Mouse (Mus musculus): ENCODE results near the gene Tnfrsf17.
"Not testable (repeated sequence)": the region's sequence is repeated elsewhere in the genome, so short reads cannot be mapped to it uniquely, and the experiment has no call there.

Gene Tnfrsf17

GRCm38 (mm10) chr16:11313512-11313911, at the start of gene Tnfrsf17:
Gene Tnfrsf17 (plus strand): TSS chr16:11313812.
- DNase-seq, result no peak

- no peak for DNase-seq
Observed at GRCm38 (mm10) chr16:11266556-11266955, 47.1 kb upstream of the Tnfrsf17 start.

DNA sequence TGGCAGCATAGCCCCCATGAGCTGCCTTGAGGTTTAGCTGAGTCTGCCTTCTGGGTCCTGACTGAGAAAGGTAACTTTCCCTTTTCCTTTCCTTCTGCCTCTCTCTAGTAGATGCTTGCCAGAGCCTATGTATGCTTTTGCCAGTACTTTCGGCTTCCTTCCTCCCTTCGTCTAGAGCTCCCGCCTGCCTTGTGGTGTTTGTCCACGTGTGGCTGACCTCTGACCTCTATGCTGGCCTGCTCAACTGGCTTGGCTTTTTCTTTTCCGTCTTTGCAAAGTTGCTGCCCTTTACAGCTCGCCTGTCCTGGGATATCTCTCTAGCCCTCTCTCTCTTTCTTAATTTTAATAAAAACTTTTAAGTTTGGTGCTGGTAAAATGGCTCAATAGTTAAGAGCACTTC, 43.8 kb upstream of the Tnfrsf17 start:
- DNase-seq, result no peak

DNA sequence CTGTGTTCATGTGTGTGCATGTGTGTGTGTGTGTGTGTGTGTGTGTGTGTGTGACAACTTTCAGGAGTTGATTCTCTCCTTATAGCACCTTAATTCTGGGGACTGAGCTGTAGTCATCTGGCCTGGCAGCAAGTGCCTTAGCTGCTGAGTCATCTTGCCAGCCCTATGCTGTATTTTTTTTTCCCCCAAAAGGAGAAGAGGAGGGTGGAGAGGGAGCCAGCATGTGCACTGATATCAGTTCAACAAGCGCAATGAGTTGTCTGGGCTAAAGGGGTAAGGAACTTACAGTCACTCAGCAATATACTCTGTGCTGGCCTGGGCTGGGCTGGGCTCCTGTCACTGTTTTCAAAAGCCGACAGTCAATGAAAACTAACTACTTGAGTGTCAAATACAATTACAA, 43.0 kb upstream of the Tnfrsf17 start:
- DNase-seq, result no peak

DNA sequence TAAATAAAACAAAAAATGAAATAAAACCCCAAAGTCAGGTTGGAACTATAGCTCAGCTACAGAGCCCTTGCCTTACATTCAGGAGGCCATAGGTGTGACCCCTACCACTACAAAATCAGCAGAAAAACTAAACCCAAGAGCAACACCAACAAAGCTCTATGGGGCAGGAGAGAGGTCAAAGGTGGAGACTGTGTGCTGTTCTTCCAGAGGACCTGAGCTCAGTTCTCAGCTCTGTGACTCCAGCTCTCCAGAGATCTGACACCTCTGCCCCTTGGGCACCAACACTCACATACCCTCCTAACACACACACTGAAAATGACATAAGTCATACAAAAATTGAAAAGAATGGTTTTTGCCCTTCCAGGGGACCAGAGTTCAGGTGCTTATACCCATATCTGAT, 42.5 kb upstream of the Tnfrsf17 start:
- no peak for DNase-seq

DNA sequence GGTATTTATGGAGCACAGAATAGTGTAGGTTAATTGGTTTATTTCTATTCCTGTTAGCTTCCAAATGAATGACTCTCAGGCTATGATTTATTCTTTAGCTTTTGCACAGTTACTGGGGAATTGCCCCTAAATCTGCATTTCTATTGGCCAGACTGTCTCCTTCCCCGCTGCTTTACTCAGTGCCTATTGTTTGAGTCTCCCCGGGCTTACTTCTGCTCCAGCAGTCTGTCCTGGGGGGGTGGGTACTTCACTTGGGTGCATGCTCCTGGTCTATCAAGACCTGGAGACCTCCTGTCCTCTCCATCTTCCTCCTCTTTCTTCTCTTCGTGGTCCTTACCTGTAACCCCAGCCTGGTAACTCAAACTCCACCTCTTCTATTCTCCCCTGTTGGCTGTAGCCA, 36.7 kb upstream of the Tnfrsf17 start:
- no peak for DNase-seq

DNA sequence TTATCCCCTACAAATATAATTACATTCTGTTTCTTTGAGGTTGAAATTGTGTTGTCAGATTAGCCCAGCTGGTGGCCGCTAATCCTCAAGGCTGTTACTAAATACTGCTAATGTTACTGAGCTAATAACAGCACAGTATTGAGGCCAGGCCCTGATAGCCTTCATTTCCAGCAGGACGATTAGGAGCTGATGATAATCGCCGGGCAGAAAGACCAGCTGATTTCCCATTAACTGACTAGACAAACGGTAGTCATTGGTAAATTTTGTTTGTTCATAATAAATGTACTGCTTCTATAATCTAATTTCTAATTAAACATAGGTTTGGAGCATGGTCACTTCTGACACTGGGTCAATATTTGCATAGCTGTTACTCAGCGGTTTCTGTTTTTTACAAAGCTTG, 34.8 kb upstream of the Tnfrsf17 start:
- no peak for DNase-seq

- no peak for DNase-seq
Observed at GRCm38 (mm10) chr16:11282655-11283232, 30.9 kb upstream of the Tnfrsf17 start.

DNA sequence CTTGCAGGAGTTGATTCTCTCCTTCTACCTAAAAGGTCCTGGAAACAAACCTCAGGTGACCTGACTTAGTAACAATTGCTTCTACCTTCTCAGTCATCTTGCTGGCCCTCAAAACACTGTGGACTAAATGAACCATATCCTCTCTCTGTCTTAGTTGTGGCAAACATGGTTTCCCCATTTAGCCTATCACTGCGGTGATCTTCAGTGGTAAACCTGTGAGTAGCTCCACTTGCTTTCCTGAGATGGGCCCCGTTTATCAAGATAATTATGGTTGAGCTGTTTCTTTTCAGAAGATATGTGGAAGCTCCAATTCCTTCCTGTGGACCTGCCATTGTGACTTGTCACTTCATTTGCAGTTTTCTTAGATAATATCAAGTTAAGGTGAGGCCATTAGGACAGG, 28.7 kb upstream of the Tnfrsf17 start:
- DNase-seq, result no peak

- DNase-seq, result no peak
Observed at GRCm38 (mm10) chr16:11285949-11286348, 27.7 kb upstream of the Tnfrsf17 start.

DNA sequence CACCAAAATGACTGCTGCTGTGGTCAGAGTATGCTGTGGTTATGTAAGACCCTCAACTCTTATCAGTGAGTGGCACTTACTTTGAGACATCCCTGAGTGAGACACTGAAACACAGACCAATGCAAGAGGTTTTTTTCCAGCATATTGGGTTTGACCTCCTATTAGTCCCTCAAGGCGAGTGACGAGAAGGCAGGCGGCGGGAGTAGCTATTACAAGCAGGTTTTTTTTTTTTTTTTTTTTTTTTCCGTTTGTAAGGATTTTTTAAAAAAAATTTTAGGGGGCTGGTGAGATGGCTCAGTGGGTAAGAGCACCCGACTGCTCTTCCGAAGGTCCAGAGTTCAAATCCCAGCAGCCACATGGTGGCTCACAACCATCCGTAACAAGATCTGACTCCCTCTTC, 24.7 kb upstream of the Tnfrsf17 start:
- not testable (repeated sequence) for DNase-seq

- DNase-seq, result not testable (repeated sequence)
Observed at GRCm38 (mm10) chr16:11295583-11295982, 18.0 kb upstream of the Tnfrsf17 start.

DNA sequence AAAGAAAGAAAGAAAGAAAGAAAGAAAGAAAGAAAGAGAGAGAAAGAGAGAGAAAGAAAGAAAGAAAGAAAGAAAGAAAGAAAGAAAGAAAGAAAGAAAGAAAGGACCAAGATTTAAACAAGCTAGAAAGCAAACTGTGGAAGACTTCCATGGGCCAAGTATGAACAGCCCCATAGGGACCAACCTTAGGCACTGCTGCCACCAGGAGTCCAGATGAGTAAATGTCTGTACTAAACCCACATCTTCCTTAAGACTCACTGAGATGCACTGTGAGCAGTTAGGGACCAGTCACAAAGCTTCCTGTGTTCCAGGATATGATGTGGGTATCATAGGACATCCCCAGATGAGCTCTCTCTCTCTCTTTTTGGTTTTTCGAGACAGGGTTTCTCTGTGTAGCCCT, 15.9 kb upstream of the Tnfrsf17 start:
- not testable (repeated sequence) for DNase-seq

- DNase-seq, result no peak
Observed at GRCm38 (mm10) chr16:11303741-11304140, 9.9 kb upstream of the Tnfrsf17 start.

- DNase-seq, result no peak
Observed at GRCm38 (mm10) chr16:11305531-11305930, 8.1 kb upstream of the Tnfrsf17 start.

DNA sequence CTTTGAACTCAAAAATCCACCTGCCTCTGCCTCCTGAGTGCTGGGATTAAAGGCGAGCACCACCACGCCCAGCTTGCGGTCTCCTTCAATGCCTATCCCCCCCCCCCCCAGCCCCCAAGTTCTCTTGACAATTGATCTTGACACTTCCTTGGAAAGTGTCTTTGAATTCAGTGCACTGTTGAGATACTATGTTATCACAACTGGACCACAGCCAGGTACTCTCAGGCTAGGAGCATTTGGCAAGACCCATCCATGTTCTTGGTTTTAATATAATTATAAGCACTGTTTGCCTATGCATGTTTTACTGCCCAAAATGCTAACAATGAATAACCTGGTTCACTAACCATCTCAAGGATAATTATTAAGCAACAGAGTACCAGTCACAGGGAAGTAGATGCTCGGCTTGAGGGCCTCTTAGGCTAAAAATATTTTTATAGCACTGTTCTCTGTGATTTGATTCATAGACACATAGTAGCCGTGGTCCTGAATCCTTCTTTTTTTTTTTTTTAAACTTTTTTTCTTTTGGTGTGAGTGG, 2.2 kb downstream of the Tnfrsf17 start:
- DNase-seq, result no peak

- no peak for DNase-seq
Observed at GRCm38 (mm10) chr16:11316748-11317147, 3.1 kb downstream of the Tnfrsf17 start.

DNA sequence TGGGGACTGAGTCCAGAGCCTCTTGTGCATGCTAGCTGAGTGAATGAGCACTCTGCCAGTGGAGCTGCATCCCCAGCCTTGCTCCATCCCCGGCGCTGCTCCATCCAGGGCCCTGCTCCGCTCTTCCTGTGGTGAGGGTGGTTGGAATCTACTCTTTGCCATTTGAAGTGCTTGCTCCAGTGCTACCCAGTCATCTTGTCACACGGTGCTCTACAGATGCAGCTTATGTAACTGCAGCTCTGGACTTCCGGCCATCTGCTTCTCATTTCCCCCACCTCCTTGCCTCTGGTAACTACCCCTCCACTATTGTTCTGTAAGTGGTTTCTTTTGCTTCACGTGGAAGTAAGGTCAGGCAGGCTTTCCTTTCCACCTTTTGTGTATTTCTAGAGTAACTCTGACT, 3.7 kb downstream of the Tnfrsf17 start:
- DNase-seq, result no peak

DNA sequence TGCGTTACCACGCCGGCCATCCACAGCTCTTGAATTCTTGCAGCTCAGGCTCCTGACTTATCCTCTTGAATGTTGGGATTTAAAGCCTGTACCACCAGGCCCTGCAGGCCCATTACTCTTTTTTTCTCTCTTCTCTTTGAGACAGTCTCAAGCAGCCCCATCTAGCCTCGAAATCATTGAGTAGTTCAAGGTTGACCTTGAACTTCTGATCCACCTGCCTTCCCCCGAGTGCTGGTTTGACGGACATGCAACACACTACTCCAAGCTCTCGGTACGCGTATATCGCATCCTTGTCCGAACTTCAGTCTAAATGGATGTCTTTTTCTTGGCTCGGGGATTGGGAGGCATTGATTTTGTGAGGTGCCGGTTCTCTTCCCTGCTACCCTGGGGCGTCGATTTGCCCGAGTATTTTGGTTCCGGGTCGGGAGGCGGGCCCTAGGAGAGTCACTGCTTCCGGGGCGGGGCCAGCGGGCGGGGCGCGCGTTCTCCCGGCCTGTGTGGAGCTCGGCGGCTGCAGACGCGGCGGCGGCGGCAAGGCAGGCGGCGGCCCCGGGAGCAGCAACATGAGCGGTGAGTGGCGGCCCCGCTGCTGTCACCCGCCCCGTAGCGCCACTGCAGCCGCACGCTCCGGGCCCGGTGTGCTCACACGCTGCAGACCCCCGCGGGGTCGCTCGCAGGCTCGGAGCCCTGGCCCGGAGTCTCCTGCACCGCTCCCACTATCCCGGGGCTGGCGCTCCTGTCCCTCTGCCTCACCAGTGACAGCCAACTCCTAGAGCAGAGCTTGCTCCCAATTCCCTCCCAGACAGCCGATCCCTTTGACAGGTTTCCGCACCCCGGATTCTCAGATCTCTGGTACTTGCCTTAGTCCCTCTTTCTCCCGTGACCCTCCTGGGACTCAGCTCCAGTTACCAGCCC, 9.1 kb downstream of the Tnfrsf17 start, which contains the start of gene Snx29:
TSS of gene Snx29 (plus strand) at position 500 of the 915 bp plus-strand sequence.
- peak; percentile 99 for DNase-seq

DNA sequence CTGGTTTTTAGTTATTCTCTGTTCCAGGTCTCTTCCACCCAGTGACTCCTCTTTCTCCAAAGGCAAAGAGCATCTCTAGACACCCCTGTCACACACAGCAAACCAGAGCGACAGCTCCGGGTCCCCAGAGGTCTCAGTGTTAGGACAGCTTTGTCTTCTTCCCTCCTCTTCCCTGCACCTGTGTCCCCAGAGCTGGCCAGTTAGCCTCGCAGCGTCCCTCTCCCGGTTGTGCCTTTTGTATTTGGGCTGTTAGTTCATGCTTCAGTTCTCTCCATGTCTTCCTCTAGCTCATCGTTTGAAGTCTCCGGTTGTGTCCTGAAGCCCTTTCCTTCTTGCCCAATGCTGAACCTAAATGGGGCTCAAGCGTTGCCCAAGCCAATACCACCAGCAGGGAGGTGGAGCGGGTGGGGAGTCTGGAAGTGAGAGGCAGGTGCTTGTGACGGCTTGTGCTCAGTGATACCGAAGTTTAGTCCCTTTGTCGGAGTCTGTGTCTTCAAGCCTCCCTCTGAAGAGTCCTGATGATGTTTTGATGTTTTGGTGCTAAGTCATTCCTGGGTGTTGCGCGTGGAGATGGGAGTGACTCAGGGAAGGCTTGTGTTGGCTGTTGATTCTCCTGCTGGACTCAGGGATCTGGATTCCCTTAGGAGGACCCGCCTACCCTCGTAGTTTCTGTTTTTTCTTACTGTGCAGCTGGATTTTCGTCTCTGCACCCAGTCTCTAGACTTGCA, 9.9 kb downstream of the Tnfrsf17 start:
- DNase-seq, result peak; percentile 14

- no peak for DNase-seq
Observed at GRCm38 (mm10) chr16:11330081-11330800, 16.6 kb downstream of the Tnfrsf17 start.

- no peak for DNase-seq
Observed at GRCm38 (mm10) chr16:11331030-11331429, 17.4 kb downstream of the Tnfrsf17 start.
